Mouse (Mus musculus) adrenal gland, adult 8-10 months (tissue): ENCODE measurements around the gene Mettl25. TPM values are rescaled to one million over a fixed set of nuclear protein-coding genes. Genes with fewer than 3 reads are reported as not detected.

Experiments used
- DNase-seq: peaks from one replicate; pipeline ENCODE4 v3.0.0; 2022
- total RNA-seq, 4 experiments: library from RNA; stranded (reverse); gene quantifications; 2 replicates each; pipeline ENCODE4 v1.2.4; 2022

The Mettl25 gene
- total RNA-seq, 4 experiments from 2014 or later, result 7.8 to 11.1 (median 9.0) TPM

- no peak for DNase-seq
These were observed 95.2 kb downstream of the Mettl25 start for GRCm38 (mm10) chr10:105746019-105746418.

GRCm38 (mm10) chr10:105741736-105742135 is 99.4 kb downstream of the Mettl25 start:
- no peak for DNase-seq

- DNase-seq, result no peak
These were observed 102.2 kb downstream of the Mettl25 start for GRCm38 (mm10) chr10:105738942-105739341.

GRCm38 (mm10) chr10:105727798-105728197 is 113.4 kb downstream of the Mettl25 start:
- no peak for DNase-seq

GRCm38 (mm10) chr10:105727353-105727752 is 113.8 kb downstream of the Mettl25 start:
- DNase-seq, result no peak

GRCm38 (mm10) chr10:105714844-105715243 is 126.3 kb downstream of the Mettl25 start:
- no peak for DNase-seq

- no peak for DNase-seq
These were observed 126.8 kb downstream of the Mettl25 start for GRCm38 (mm10) chr10:105714366-105714765.

- no peak for DNase-seq
These were observed 128.0 kb downstream of the Mettl25 start for GRCm38 (mm10) chr10:105713222-105713621.

Other genes with a start within 250 kb of the Mettl25 start
- gene Ccdc59, start 313 bp downstream of the Mettl25 start, total RNA-seq, result 10 to 100 TPM; 17.0 to 24.2 (median 21.6) TPM